Mouse (Mus musculus) heart, embryonic 12.5 days (tissue): ENCODE data around the gene Dnajb9. TPM values are rescaled to one million over a fixed set of nuclear protein-coding genes. Genes with fewer than 3 reads are reported as not detected.

Experiments used
- ATAC-seq: fragments of 200-750 bp; cut with Nextera tagmentation; 2 replicates; pipeline ENCODE4 v1.8.0; 2017; ENCODE audit warnings: moderate TSS enrichment, moderate library complexity; ENCODE audit not compliant: insufficient number of reproducible peaks, low FRiP score
- H3K27ac ChIP-seq: fragments of 300-500 bp; sonication (generic); 2 replicates; pipeline ENCODE4 v1.5.1; 2016; ENCODE audit warnings: mild to moderate bottlenecking, moderate library complexity; ENCODE audit not compliant: poor library complexity, severe bottlenecking
- H3K27me3 ChIP-seq: fragments of 300-500 bp; sonication (generic); replicated peaks from 2 replicates; pipeline ENCODE4 v1.6.1; 2016; ENCODE audit warnings: mild to moderate bottlenecking, moderate library complexity
- H3K36me3 ChIP-seq: fragments of 300-500 bp; sonication (generic); 2 replicates; pipeline ENCODE4 v1.6.1; 2016; ENCODE audit warnings: mild to moderate bottlenecking, moderate library complexity
- H3K4me1 ChIP-seq: fragments of 300-500 bp; sonication (generic); replicated peaks from 2 replicates; pipeline ENCODE4 v1.6.1; 2016; ENCODE audit warnings: mild to moderate bottlenecking
- H3K4me2 ChIP-seq: fragments of 300-500 bp; sonication (generic); 2 replicates; pipeline ENCODE4 v1.6.1; 2016; ENCODE audit warnings: mild to moderate bottlenecking, moderate library complexity
- H3K4me3 ChIP-seq: fragments of 300-500 bp; sonication (generic); 2 replicates; pipeline ENCODE4 v1.5.1; 2016; ENCODE audit warnings: mild to moderate bottlenecking
- H3K9ac ChIP-seq: fragments of 300-500 bp; sonication (generic); 2 replicates; pipeline ENCODE4 v1.6.1; 2016; ENCODE audit warnings: mild to moderate bottlenecking, moderate library complexity
- H3K9me3 ChIP-seq: fragments of 300-500 bp; sonication (generic); replicated peaks from 2 replicates; pipeline ENCODE4 v1.6.1; 2016; ENCODE audit warnings: mild to moderate bottlenecking, moderate library complexity
- WGBS: fragments of 180-500 bp; shearing (Covaris S2); methylation state at CpG from one replicate; pipeline ENCODE4 v1.1.7; 2016; 5-methylcytosine and 5-hydroxymethylcytosine counted together
- microRNA-seq: library from miRNA; unstranded; fragments of <30 nt; microRNA quantifications from one replicate; pipeline ENCODE4, GENCODE M21; 2017
- polyA plus RNA-seq: library from polyadenylated mRNA; unstranded; fragments of >200 nt; fragmentation: Nextera tagmentation; extraction: Ambion mirVana; gene quantifications from 2 replicates; pipeline ENCODE4 v1.2.1, GENCODE M21; 2016

The Dnajb9 gene
- polyA plus RNA-seq, 1 experiment from 2014 or later, result 29.0 TPM

DNA sequence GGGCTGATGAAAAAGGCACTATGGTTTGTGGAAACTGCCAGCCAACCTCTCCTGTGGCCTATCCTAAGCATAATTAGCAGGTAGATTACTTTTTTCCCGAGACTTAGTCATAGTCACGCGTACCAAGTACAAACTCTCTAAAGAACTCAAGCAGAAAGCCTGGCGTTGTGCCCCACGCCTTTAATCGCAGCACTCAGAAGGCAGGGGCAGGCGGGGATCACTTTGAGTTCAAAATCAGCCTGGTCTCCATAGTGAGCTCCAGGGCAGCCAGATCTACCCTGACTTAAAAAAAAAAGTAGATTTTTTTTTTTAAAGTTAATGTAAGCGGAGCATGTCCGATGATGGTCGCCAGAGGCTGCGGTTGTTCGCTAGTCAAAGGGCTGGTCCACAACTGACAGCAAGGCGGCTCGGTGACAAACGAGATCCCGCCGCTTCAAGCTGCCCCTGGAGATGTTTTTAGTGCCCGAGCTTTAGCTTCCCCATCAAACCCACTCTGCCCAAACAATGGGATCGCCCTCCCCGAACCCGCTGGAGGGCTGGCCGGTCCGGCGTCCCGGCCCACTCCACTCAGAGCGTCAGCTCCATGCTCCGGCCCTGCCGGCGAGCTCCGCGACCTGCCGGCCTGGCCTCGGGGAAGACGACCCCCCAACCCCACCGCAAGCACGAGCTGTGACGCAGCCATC lies 844 bp downstream of the Dnajb9 start:
- Histone ChIP-seq H3K9ac (peak overlapping the region; percentile 98), H3K4me1 (0 out of 2 replicates have a peak, but pooled peaks cover 4% of the 10 kb centered on the region), H3K27ac (peak overlapping the region; percentile 88), H3K4me3 (peak overlapping the region; percentile 100), H3K27me3 (peaks cover 4% of the 10 kb centered on the region; the same call in 1 of the 2 replicates), H3K9me3 (0 out of 2 replicates have a peak, but pooled peaks cover 2% of the 10 kb centered on the region), H3K4me2 (peak overlapping the region; percentile 85), H3K36me3 (peaks cover 8% of the 10 kb centered on the region; the same call in 1 of the 2 replicates)
- under 1% methylated on average over 37 of the region's 37 CpGs for WGBS
- ATAC-seq, result no peak; the same call in 1 of the 2 replicates

DNA sequence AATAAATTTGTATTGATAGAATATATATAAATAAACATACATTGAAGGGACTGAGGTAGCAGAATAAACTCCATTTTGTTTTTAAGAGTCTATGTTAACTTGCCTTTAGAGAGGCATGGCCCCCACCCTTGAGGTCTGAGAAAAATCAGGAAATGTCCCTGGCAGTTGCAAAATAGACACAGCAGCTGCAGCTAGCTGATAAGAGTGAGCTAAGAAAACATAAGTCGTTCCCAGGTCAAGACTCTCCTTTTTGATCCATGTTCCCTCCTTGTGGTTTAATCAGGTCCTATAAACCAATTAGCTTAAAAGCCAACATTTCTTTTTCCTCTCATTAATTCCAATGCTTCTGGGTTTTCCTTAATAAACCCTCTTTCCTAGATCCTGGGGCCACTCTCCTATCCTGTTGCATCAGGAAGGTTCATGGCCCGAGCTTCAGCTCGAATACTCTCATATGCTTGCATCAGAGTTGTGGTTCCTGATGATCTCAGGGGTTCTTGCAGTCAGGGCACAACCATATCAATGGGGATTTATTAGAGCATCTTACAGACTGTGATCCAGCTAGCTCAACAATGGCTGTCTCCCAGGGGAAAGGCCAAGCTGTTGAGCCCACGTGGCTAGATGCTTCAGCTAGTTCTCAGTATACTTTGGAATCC lies 12.1 kb downstream of the Dnajb9 start:
- no peaks in the 10 kb centered on the region for H3K27me3 ChIP-seq
- H3K27ac ChIP-seq, result no peak overlapping the region
- H3K4me3 ChIP-seq, result no peak overlapping the region
- WGBS, result 38% methylated on average over 4 of the region's 4 CpGs
- H3K9ac ChIP-seq, result no peak overlapping the region
- no peaks in the 10 kb centered on the region for H3K4me1 ChIP-seq
- H3K9me3 ChIP-seq, result no peaks in the 10 kb centered on the region
- peaks cover 8% of the 10 kb centered on the region; the same call in 1 of the 2 replicates for H3K36me3 ChIP-seq
- peak; percentile 77 for ATAC-seq
- H3K4me2 ChIP-seq, result no peak overlapping the region

DNA sequence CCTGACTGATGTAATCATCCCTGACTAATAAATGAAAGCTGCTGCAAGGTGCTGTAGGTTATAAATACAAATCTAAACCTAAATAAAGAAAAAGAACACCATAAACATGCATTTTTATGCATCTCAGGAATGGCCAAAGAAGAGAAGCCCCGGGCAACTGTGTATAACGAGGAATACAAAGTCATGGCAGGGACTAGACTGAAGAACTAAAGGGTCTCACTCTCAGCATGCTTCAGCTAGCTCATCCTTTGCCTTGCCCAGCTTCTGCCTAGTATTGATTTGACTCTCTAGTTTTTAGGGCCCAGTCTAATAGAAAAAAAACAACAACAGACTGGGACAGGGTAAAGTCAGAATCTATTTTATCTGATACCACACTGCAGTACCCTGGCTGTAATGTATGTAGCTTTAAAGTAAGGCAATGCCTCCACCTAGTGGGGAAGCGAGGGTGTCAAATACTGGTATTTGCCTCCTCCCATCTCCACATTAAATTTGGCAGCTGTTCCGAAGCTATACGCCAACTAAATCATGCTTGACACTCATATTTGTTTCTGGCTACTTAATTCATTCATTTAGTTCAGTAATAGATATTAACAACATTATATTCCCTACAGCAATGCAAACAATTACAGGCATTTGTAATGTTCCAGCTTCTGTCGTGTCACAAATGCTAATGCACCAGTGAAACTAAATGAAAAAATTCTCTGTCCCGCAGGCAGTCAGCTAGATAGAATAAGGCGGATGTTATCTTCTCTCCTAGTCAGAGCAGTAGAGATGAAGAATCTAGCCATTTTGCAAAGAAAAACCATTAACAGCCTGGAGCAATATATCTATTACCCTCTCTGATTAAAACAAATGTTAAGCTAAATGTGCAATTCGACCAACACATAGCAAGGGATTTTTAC lies 28.8 kb downstream of the Dnajb9 start:
- WGBS, result 51% methylated on average over 9 of the region's 9 CpGs

DNA sequence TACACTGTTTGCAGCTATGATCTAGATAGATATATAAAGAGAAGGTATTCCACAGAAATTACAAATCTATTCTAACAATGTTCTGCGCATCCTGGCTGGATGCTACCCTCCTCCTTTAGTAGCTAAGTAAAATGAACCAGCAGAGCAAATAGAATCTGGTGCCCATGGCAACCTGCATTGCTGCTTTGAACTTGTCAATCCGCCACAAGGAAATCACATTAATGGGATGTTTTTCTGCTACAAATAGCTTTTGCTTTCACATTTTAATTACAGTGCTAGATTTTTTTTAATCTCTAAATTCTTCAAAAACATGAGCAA lies 33.1 kb downstream of the Dnajb9 start:
- ATAC-seq, result no peak
- WGBS, result 71% methylated on average over 2 of the region's 2 CpGs
- no peak overlapping the region for H3K9ac ChIP-seq
- H3K4me3 ChIP-seq, result no peak overlapping the region
- no peaks in the 10 kb centered on the region for H3K4me1 ChIP-seq
- H3K36me3 ChIP-seq, result no peaks in the 10 kb centered on the region
- no peak overlapping the region for H3K27ac ChIP-seq
- no peaks in the 10 kb centered on the region for H3K27me3 ChIP-seq
- H3K9me3 ChIP-seq, result no peaks in the 10 kb centered on the region
- no peak overlapping the region for H3K4me2 ChIP-seq

More for the DNA sequence above, 28.8 kb downstream of the Dnajb9 start:
- Histone ChIP-seq H3K27ac (no peak overlapping the region), H3K9me3 (no peaks in the 10 kb centered on the region), H3K4me3 (no peak overlapping the region), H3K9ac (no peak overlapping the region), H3K36me3 (no peaks in the 10 kb centered on the region), H3K27me3 (no peaks in the 10 kb centered on the region), H3K4me1 (no peaks in the 10 kb centered on the region), H3K4me2 (no peak overlapping the region)
- no peak for ATAC-seq

DNA sequence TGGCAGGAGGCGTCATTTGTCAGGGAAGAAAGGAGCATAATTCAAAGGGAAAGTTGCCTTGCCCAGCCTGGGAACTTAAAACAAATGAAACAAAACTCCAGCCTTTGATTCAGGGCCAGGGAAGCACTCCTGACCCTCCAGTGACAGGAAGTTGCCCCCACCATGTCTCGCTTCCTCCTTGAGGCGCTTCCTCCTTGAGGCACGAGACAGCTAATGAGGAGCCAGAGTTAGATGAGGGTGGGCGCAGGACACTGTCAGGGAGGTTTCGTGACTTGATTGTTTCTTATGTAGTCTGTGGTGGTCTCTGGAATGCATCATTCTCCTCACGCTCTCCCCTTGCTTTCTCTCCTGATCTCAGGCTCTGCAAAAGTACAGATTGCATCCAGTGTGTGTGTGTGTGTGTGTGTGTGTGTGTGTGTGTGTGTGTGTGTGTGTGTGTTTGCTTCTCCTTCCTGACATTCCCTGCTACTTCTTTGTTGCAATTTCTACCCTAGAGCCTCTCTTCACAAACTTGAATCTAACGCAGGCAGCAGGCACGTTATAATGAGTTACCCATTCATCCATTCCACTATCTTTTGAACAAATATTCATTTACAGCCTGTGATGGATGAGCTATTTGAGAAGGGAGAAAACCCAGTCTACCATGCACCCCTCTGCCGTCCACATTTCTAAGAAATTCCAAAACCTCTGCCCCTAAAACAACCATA lies 33.6 kb downstream of the Dnajb9 start:
- no peak overlapping the region for H3K27ac ChIP-seq
- 58% methylated on average over 10 of the region's 10 CpGs for WGBS
- no peaks in the 10 kb centered on the region for H3K9me3 ChIP-seq
- no peaks in the 10 kb centered on the region for H3K27me3 ChIP-seq
- H3K4me2 ChIP-seq, result peak overlapping the region; percentile 26; the same call in 1 of the 2 replicates
- no peaks in the 10 kb centered on the region for H3K36me3 ChIP-seq
- no peaks in the 10 kb centered on the region for H3K4me1 ChIP-seq
- no peak overlapping the region for H3K9ac ChIP-seq
- ATAC-seq, result no peak
- H3K4me3 ChIP-seq, result no peak overlapping the region

DNA sequence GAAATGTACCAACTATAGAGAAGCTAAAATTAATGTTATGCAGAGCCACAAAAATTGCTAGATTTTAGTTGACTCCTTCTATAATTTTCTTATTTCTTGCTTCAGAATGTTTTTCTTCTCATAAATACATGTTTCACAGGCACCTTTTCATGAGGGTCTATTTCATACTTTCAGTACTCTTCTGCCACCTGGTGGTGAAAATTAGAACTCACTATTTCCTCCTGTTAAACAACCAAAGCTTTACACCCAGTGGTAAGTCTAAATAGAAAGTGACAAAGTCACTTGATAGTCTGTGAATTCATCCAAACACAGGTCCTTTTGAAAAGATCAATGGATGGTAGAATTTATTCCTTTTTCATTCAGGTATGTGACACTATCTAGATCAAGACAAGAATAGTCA lies 43.2 kb downstream of the Dnajb9 start:
- Histone ChIP-seq H3K36me3 (no peaks in the 10 kb centered on the region), H3K4me3 (no peak overlapping the region), H3K4me1 (no peaks in the 10 kb centered on the region), H3K27me3 (no peaks in the 10 kb centered on the region), H3K4me2 (no peak overlapping the region), H3K27ac (no peak overlapping the region), H3K9ac (no peak overlapping the region), H3K9me3 (no peaks in the 10 kb centered on the region)
- ATAC-seq, result no peak

DNA sequence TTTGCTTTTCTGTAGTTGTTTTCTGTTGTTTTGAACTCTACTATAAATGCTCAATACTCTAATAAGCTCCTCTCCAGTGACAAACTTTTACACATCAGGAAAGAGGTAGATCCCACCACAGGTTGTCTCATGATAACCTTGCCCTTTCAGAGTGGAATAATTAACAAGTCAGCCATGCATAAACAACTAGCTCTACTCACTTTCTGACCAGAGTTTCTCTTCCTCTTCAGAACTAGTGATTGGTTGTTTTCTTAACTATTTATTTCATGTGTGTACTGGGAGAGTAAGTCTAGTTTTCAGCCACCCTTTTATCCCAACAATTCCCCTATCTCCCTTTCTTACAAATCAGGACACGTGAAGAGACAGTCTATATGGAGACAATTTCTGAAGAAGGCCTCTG lies 50.8 kb downstream of the Dnajb9 start:
- H3K27ac ChIP-seq, result no peak overlapping the region
- H3K27me3 ChIP-seq, result no peaks in the 10 kb centered on the region
- H3K9ac ChIP-seq, result no peak overlapping the region
- no peak overlapping the region for H3K4me3 ChIP-seq
- no peaks in the 10 kb centered on the region for H3K4me1 ChIP-seq
- no peaks in the 10 kb centered on the region for H3K9me3 ChIP-seq
- H3K4me2 ChIP-seq, result no peak overlapping the region
- WGBS, result 61% methylated on average over 1 of the region's 1 CpGs
- no peaks in the 10 kb centered on the region for H3K36me3 ChIP-seq
- ATAC-seq, result no peak

Small RNAs within 50 kb of the gene (microRNA-seq; reads per million reads assigned to microRNA genes)
- not detected for gene Mir5627

Other genes with a start within 250 kb of the Dnajb9 start
- 65.2 and 65.5 TPM in 2 replicates for gene Pnpla8, start 11.0 kb upstream of the Dnajb9 start, polyA plus RNA-seq
- 0.92 and 1.4 TPM in 2 replicates for gene Nrcam, start 118.6 kb upstream of the Dnajb9 start, polyA plus RNA-seq